Mouse (Mus musculus) kidney, adult 2 months (tissue): ENCODE results near the gene Trank1. TPM values are rescaled to one million over a fixed set of nuclear protein-coding genes. Genes with fewer than 3 reads are reported as not detected.

Experiments used
- DNase-seq: peaks from one replicate; pipeline ENCODE4 v3.0.0; 2021
- H3K27ac ChIP-seq: fragments of 200-500 bp; 2 replicates; pipeline ENCODE4 v1.5.1; 2012; ENCODE audit warnings: low read depth, low read length, control low read depth, inconsistent platforms; ENCODE audit not compliant: insufficient read depth
- H3K27me3 ChIP-seq: fragments of 200-500 bp; replicated peaks from 2 replicates; pipeline ENCODE4 v1.6.1; 2012; ENCODE audit warnings: mild to moderate bottlenecking, moderate library complexity, low read length, inconsistent platforms; ENCODE audit not compliant: control insufficient read depth, insufficient read depth
- H3K36me3 ChIP-seq: fragments of 200-500 bp; 2 replicates; pipeline ENCODE4 v1.6.1; 2012; ENCODE audit warnings: mild to moderate bottlenecking, moderate library complexity, low read length, inconsistent platforms; ENCODE audit not compliant: control insufficient read depth, insufficient read depth
- H3K4me1 ChIP-seq: fragments of 200-500 bp; 2 replicates; pipeline ENCODE4 v1.6.1; 2011; ENCODE audit warnings: low read length; ENCODE audit not compliant: control insufficient read depth, insufficient read depth
- H3K4me3 ChIP-seq: fragments of 200-500 bp; 2 replicates; pipeline ENCODE4 v1.5.1; 2011; ENCODE audit warnings: mild to moderate bottlenecking, low read depth, low read length, control low read depth; ENCODE audit not compliant: insufficient read depth
- CTCF ChIP-seq: fragments of 200-500 bp; conservative IDR thresholded peaks from 2 replicates; pipeline ENCODE4 v1.5.1; 2011; ENCODE audit warnings: low read depth, mild to moderate bottlenecking, control low read depth, low read length, moderate library complexity, mixed read lengths; ENCODE audit not compliant: insufficient read depth, insufficient read length
- POLR2A ChIP-seq: fragments of 200-500 bp; IDR thresholded peaks from one replicate; pipeline ENCODE4 v1.6.1; 2011; ENCODE audit warnings: low read depth, low read length, control low read depth
- WGBS: fragments of 180-500 bp; shearing (Covaris S2); methylation state at CpG from one replicate; pipeline ENCODE4 v1.1.7; 2018; 5-methylcytosine and 5-hydroxymethylcytosine counted together
- polyA plus RNA-seq: library from polyadenylated mRNA; depleted of rRNA; stranded (reverse); fragments of >200 nt; gene quantifications from 2 replicates; pipeline ENCODE4 v1.2.3, GENCODE M21; 2012; rRNA removed

The Trank1 gene
- polyA plus RNA-seq, 1 experiment = 0.13 TPM

- Histone ChIP-seq H3K27me3 (no peaks in the 10 kb centered on the region), H3K4me1 (peaks cover 15% of the 10 kb centered on the region), H3K27ac (peak within 1 kb of the TSS; percentile 90), H3K36me3 (no peaks in the 10 kb centered on the region), H3K4me3 (peak within 1 kb of the TSS; percentile 71)
- WGBS = 1% methylated on average over 56 of the region's 57 CpGs
- DNase-seq = peak; percentile 87
- peak; percentile 20; the same call in 1 of the 2 replicates for TF ChIP-seq CTCF
- peak; percentile 20 for TF ChIP-seq POLR2A
Measured at GRCm38 (mm10) chr9:111438904-111439835, 127.6 kb downstream of the Trank1 start, which contains the start of gene Dclk3. Gene Dclk3, plus strand, starts transcription at chr9:111439081.

- WGBS = 31% methylated on average over 8 of the region's 8 CpGs
- TF ChIP-seq POLR2A (no peak), CTCF (no peak)
- Histone ChIP-seq H3K27ac (peak overlapping the region; percentile 90), H3K36me3 (no peaks in the 10 kb centered on the region), H3K4me3 (peak overlapping the region; percentile 71), H3K4me1 (peaks cover 15% of the 10 kb centered on the region), H3K27me3 (no peaks in the 10 kb centered on the region)
- DNase-seq = no peak
Measured at GRCm38 (mm10) chr9:111439836-111440201, 128.3 kb downstream of the Trank1 start.

- no peaks in the 10 kb centered on the region for H3K36me3 ChIP-seq
- H3K4me3 ChIP-seq = peak overlapping the region; percentile 71
- DNase-seq = peak; percentile 87
- H3K4me1 ChIP-seq = peaks cover 15% of the 10 kb centered on the region
- TF ChIP-seq POLR2A (no peak), CTCF (no peak)
- H3K27ac ChIP-seq = peak overlapping the region; percentile 90
- H3K27me3 ChIP-seq = no peaks in the 10 kb centered on the region
- WGBS = 44% methylated on average over 6 of the region's 6 CpGs
Measured at GRCm38 (mm10) chr9:111440446-111440845, 128.9 kb downstream of the Trank1 start.

GRCm38 (mm10) chr9:111441151-111441550 is 129.6 kb downstream of the Trank1 start:
- no peaks in the 10 kb centered on the region for H3K27me3 ChIP-seq
- WGBS = 53% methylated on average over 2 of the region's 2 CpGs
- H3K36me3 ChIP-seq = no peaks in the 10 kb centered on the region
- H3K4me1 ChIP-seq = peaks cover 15% of the 10 kb centered on the region
- peak; percentile 89 for DNase-seq
- TF ChIP-seq CTCF (0 out of 2 replicates have a peak, but pooled peaks have one; percentile 3), POLR2A (no peak)
- H3K27ac ChIP-seq = peak overlapping the region; percentile 90
- no peak overlapping the region for H3K4me3 ChIP-seq

Other genes starting within 250 kb of the Trank1 start
- 10.7 and 12.7 TPM in 2 replicates for gene Lrrfip2, start 194.1 kb upstream of the Trank1 start, polyA plus RNA-seq
- 12.1 and 14.1 TPM in 2 replicates for gene Mlh1, start 39.9 kb upstream of the Trank1 start, polyA plus RNA-seq
- 8.0 and 8.3 TPM in 2 replicates for gene Epm2aip1, start 39.8 kb upstream of the Trank1 start, polyA plus RNA-seq
- 21.8 and 22.1 TPM in 2 replicates for gene Dclk3, start 127.3 kb downstream of the Trank1 start, polyA plus RNA-seq